27 mouse cellular contexts compared by ENCODE assay signal in the genomic region with DNA sequence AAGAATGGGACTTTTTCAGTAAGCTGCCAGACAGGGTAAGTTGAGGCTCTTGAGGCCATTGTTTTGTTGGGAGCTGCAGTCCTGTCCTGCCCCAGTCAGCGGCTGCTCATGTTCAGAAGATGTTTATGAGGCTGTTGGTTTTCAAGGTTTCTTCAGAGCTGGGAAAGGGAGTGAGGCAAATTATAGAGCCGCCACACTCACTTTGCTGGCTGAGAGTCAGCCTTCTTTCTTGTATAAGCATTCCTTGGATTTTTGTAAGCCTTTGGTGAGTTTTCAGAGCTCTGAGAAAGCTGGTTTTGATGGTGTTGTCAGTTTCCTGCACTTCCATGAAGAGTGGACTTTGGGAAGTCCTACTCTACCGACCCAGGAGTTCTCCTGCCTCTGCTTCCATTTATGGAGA. TPM values are rescaled to one million over a fixed set of nuclear protein-coding genes. Genes with fewer than 3 reads are reported as not detected.
DNase-seq lines count a peak whose midpoint lies in the region; ATAC-seq and TF ChIP-seq lines count a peak whose summit lies in the region.
"Had no signal": no experiment of that assay in that cellular context is flagged by ENCODE, and none has a peak within 500 bp of the region (broad histone marks: within the 10 kb centered on the region; RNA-seq: fewer than 3 reads in every experiment).

No protein-coding gene starts in this region.

- no peak for TF ChIP-seq CTCF in intestine, postnatal 0 days (IDR thresholded peaks at IDR 0.05; ENCODE audit: low read depth)
- TF ChIP-seq CTCF in lung, embryonic 14.5 days (IDR thresholded peaks at IDR 0.05; ENCODE audit: low read depth) = no peak

- H3K9me3 ChIP-seq in intestine, postnatal 0 days (ENCODE audit: control insufficient read depth) = no peaks in the 10 kb centered on the region
- no peaks in the 10 kb centered on the region for H3K9me3 ChIP-seq in intestine, embryonic 15.5 days
- no peaks in the 10 kb centered on the region for H3K9me3 ChIP-seq in lung, embryonic 14.5 days (ENCODE audit: low read depth, low read length)
- no peaks in the 10 kb centered on the region for H3K9me3 ChIP-seq in embryonic facial prominence, embryonic 15.5 days (replicated peaks)
- H3K9me3 ChIP-seq: kidney, embryonic 15.5 days; midbrain, embryonic 15.5 days; neural tube, embryonic 13.5 days had no signal

- peak overlapping the region; percentile 12; the same call in 1 of the 2 replicates for H3K27ac ChIP-seq in intestine, postnatal 0 days (ENCODE audit: low read depth, low read length)
- H3K27ac ChIP-seq in intestine, embryonic 15.5 days = no peak overlapping the region
- no peak overlapping the region for H3K27ac ChIP-seq in lung, embryonic 14.5 days (ENCODE audit: low read depth)
- H3K27ac ChIP-seq in embryonic facial prominence, embryonic 15.5 days (replicated peaks) = peak overlapping the region; percentile 18; the same call in 1 of the 2 replicates
- H3K27ac ChIP-seq: forebrain, embryonic 15.5 days; kidney, embryonic 15.5 days; liver, embryonic 14.5 days; midbrain, embryonic 15.5 days; neural tube, embryonic 13.5 days had no signal

- WGBS in intestine, postnatal 0 days = 67% methylated on average over 3 of the region's 3 CpGs
- 67% methylated on average over 3 of the region's 3 CpGs for WGBS in intestine, embryonic 15.5 days
- WGBS in lung, embryonic 14.5 days = 81% methylated on average over 3 of the region's 3 CpGs
- 67% methylated on average over 3 of the region's 3 CpGs for WGBS in embryonic facial prominence, embryonic 15.5 days

- H3K27me3 ChIP-seq in intestine, postnatal 0 days (replicated peaks; ENCODE audit: control insufficient read depth, insufficient read depth, low read length) = no peaks in the 10 kb centered on the region
- no peaks in the 10 kb centered on the region for H3K27me3 ChIP-seq in intestine, embryonic 15.5 days (replicated peaks)
- no peaks in the 10 kb centered on the region for H3K27me3 ChIP-seq in lung, embryonic 14.5 days (ENCODE audit: insufficient read depth, low read length)
- no peaks in the 10 kb centered on the region for H3K27me3 ChIP-seq in embryonic facial prominence, embryonic 15.5 days
- H3K27me3 ChIP-seq: forebrain, embryonic 15.5 days; kidney, embryonic 15.5 days; limb, embryonic 13.5 days; midbrain, embryonic 15.5 days; neural tube, embryonic 13.5 days had no signal

- no peaks in the 10 kb centered on the region for H3K4me1 ChIP-seq in intestine, postnatal 0 days (replicated peaks; ENCODE audit: control insufficient read depth, insufficient read depth, low read length)
- peaks cover 3% of the 10 kb centered on the region; the same call in 1 of the 2 replicates for H3K4me1 ChIP-seq in intestine, embryonic 15.5 days (replicated peaks)
- H3K4me1 ChIP-seq in lung, embryonic 14.5 days (ENCODE audit: insufficient read depth) = no peaks in the 10 kb centered on the region
- peaks cover 12% of the 10 kb centered on the region for H3K4me1 ChIP-seq in embryonic facial prominence, embryonic 15.5 days

- no peaks in the 10 kb centered on the region for H3K36me3 ChIP-seq in intestine, postnatal 0 days (ENCODE audit: control insufficient read depth, insufficient read depth)
- H3K36me3 ChIP-seq in intestine, embryonic 15.5 days = no peaks in the 10 kb centered on the region; the same call in 1 of the 2 replicates
- H3K36me3 ChIP-seq in lung, embryonic 14.5 days (ENCODE audit: insufficient read depth) = peaks cover 4% of the 10 kb centered on the region; the same call in 1 of the 2 replicates
- H3K36me3 ChIP-seq in embryonic facial prominence, embryonic 15.5 days = peaks cover 6% of the 10 kb centered on the region; the same call in 1 of the 2 replicates
- H3K36me3 ChIP-seq: midbrain, embryonic 15.5 days had no signal

- H3K9ac ChIP-seq in intestine, postnatal 0 days (ENCODE audit: low read depth, low read length) = no peak overlapping the region
- no peak overlapping the region for H3K9ac ChIP-seq in intestine, embryonic 15.5 days
- H3K9ac ChIP-seq in lung, embryonic 14.5 days = no peak overlapping the region
- H3K9ac ChIP-seq in embryonic facial prominence, embryonic 15.5 days = no peak overlapping the region
- H3K9ac ChIP-seq: forebrain, embryonic 15.5 days; kidney, embryonic 15.5 days; limb, embryonic 13.5 days; liver, embryonic 14.5 days; midbrain, embryonic 15.5 days; neural tube, embryonic 13.5 days had no signal

- ATAC-seq in intestine, postnatal 0 days = no peak
- ATAC-seq in intestine, embryonic 15.5 days = no peak
- ATAC-seq in lung, embryonic 14.5 days (ENCODE audit: insufficient read depth) = no peak
- ATAC-seq in embryonic facial prominence, embryonic 15.5 days (ENCODE audit: insufficient number of reproducible peaks, low FRiP score, low TSS enrichment, low read depth) = no peak
- ATAC-seq: activated CD4-positive, CD25-positive, alpha-beta regulatory T cell, adult 4 months; forebrain, embryonic 15.5 days; hindbrain, embryonic 16.5 days; intestine, embryonic 16.5 days; midbrain, embryonic 15.5 days had no signal

- peak; percentile 23 for DNase-seq in lung, embryonic 14.5 days
- DNase-seq in lung, adult 18-20 months = no peak
- DNase-seq in 3T3-L1 (ENCODE audit: low read depth, low spot score) = peak; percentile 40
- DNase-seq in adrenal gland, adult 8-10 months = no peak
- no peak for DNase-seq in thymus, postnatal 36 days
- DNase-seq: adrenal gland, postnatal 10 days; cerebellum, adult 9-10 months; gastrocnemius, postnatal 10 days; heart, adult 11 months; lung, postnatal 14 days; retina, postnatal 1 day; right cerebral cortex, postnatal 25 days; thymus, adult 2 months had no signal

- H3K4me2 ChIP-seq in intestine, postnatal 0 days (replicated peaks; ENCODE audit: low read depth) = no peak overlapping the region
- H3K4me2 ChIP-seq in intestine, embryonic 15.5 days (replicated peaks) = no peak overlapping the region
- H3K4me2 ChIP-seq in lung, embryonic 14.5 days = no peak overlapping the region
- no peak overlapping the region for H3K4me2 ChIP-seq in embryonic facial prominence, embryonic 15.5 days (replicated peaks)
- H3K4me2 ChIP-seq: forebrain, embryonic 15.5 days; heart, embryonic 11.5 days; kidney, embryonic 15.5 days; limb, embryonic 13.5 days; midbrain, embryonic 15.5 days; neural tube, embryonic 13.5 days had no signal

- no peak overlapping the region for H3K4me3 ChIP-seq in intestine, postnatal 0 days (ENCODE audit: low read depth, low read length)
- H3K4me3 ChIP-seq in intestine, embryonic 15.5 days (replicated peaks) = no peak overlapping the region
- no peak overlapping the region for H3K4me3 ChIP-seq in lung, embryonic 14.5 days (ENCODE audit: low read depth, low read length)
- H3K4me3 ChIP-seq in embryonic facial prominence, embryonic 15.5 days (replicated peaks) = no peak overlapping the region
- H3K4me3 ChIP-seq: forebrain, embryonic 15.5 days; kidney, embryonic 15.5 days; limb, embryonic 13.5 days; midbrain, embryonic 15.5 days; myocyte; neural tube, embryonic 13.5 days had no signal

RNA-seq across cellular contexts. Expression of gene Tpst1, which starts 11.1 kb away (rescaled TPM):
- polyA plus RNA-seq in intestine, postnatal 0 days (2015; fragmentation: Nextera tagmentation; extraction: Ambion mirVana) = 28.7 and 29.3 TPM in 2 replicates
- 53.4 and 59.8 TPM in 2 replicates for polyA plus RNA-seq in intestine, embryonic 15.5 days (2015; fragmentation: Nextera tagmentation; extraction: Ambion mirVana)
- polyA plus RNA-seq in lung, embryonic 14.5 days (2014; fragmentation: Nextera tagmentation; extraction: Ambion mirVana) = 76.1 and 77.3 TPM in 2 replicates
- 99.2 and 111 TPM in 2 replicates for polyA plus RNA-seq in embryonic facial prominence, embryonic 15.5 days (2015; fragmentation: Nextera tagmentation; extraction: Ambion mirVana)
- 10 to 100 TPM; 46.9 to 86.8 (median 67.7) TPM for total RNA-seq in adrenal gland, adult 8-10 months (2022)

RNA-seq across cellular contexts. Expression of gene Crcp, which starts 55.2 kb away (rescaled TPM):
- 39.5 and 41.6 TPM in 2 replicates for polyA plus RNA-seq in intestine, postnatal 0 days (2015; fragmentation: Nextera tagmentation; extraction: Ambion mirVana)
- 34.1 and 38.7 TPM in 2 replicates for polyA plus RNA-seq in intestine, embryonic 15.5 days (2015; fragmentation: Nextera tagmentation; extraction: Ambion mirVana)
- polyA plus RNA-seq in lung, embryonic 14.5 days (2014; fragmentation: Nextera tagmentation; extraction: Ambion mirVana) = 27.5 and 28.3 TPM in 2 replicates
- 37.9 and 39.4 TPM in 2 replicates for polyA plus RNA-seq in embryonic facial prominence, embryonic 15.5 days (2015; fragmentation: Nextera tagmentation; extraction: Ambion mirVana)
- total RNA-seq in adrenal gland, adult 8-10 months (2022) = 10 to 100 TPM; 44.8 to 48.3 (median 47.7) TPM

RNA-seq across cellular contexts. Expression of gene Asl, which starts 55.2 kb away (rescaled TPM):
- 148 and 182 TPM in 2 replicates for polyA plus RNA-seq in intestine, postnatal 0 days (2015; fragmentation: Nextera tagmentation; extraction: Ambion mirVana)
- 51.4 and 65.0 TPM in 2 replicates for polyA plus RNA-seq in intestine, embryonic 15.5 days (2015; fragmentation: Nextera tagmentation; extraction: Ambion mirVana)
- 23.1 and 24.3 TPM in 2 replicates for polyA plus RNA-seq in lung, embryonic 14.5 days (2014; fragmentation: Nextera tagmentation; extraction: Ambion mirVana)
- polyA plus RNA-seq in embryonic facial prominence, embryonic 15.5 days (2015; fragmentation: Nextera tagmentation; extraction: Ambion mirVana) = 30.0 and 30.4 TPM in 2 replicates
- total RNA-seq in adrenal gland, adult 8-10 months (2022) = 100 to 1,000 TPM; 137 to 158 (median 148) TPM

Comparison
In these comparisons a context has a peak if more than half of its experiments do, and no peak if none do; other contexts are left out.
1. H3K27ac ChIP-seq: peak in intestine, postnatal 0 days (single experiment) and embryonic facial prominence, embryonic 15.5 days (single experiment); none in intestine, embryonic 15.5 days (single experiment) and lung, embryonic 14.5 days (single experiment).
2. DNase-seq: peak in lung, embryonic 14.5 days (single experiment) and 3T3-L1 (single experiment); none in lung, adult 18-20 months (0 of 2), adrenal gland, adult 8-10 months (single experiment) and thymus, postnatal 36 days (0 of 2).